Mouse (Mus musculus) ES-Bruce4 (cell line): ENCODE data around the gene Cep128. TPM values are rescaled to one million over a fixed set of nuclear protein-coding genes. Genes with fewer than 3 reads are reported as not detected.
A peak's percentile ranks its signal among the peaks of the same experiment; 100 is the strongest.

Source experiments
- H3K27ac ChIP-seq: 2 replicates; pipeline ENCODE4 v1.5.1; 2012; ENCODE audit warnings: low read length, inconsistent platforms; ENCODE audit not compliant: insufficient read depth
- H3K27me3 ChIP-seq: 2 replicates; pipeline ENCODE4 v1.6.1; 2012; ENCODE audit warnings: mild to moderate bottlenecking, low read length, inconsistent platforms; ENCODE audit not compliant: control insufficient read depth, poor library complexity, insufficient read depth, severe bottlenecking
- H3K36me3 ChIP-seq: 2 replicates; pipeline ENCODE4 v1.6.1; 2012; ENCODE audit warnings: inconsistent platforms, mild to moderate bottlenecking, low read length, moderate library complexity; ENCODE audit not compliant: control insufficient read depth, poor library complexity, insufficient read depth, severe bottlenecking
- H3K4me1 ChIP-seq: one replicate; pipeline ENCODE4 v1.8.1; 2011; ENCODE audit warnings: low read length; ENCODE audit not compliant: control insufficient read depth, insufficient read depth
- H3K4me3 ChIP-seq: 2 replicates; pipeline ENCODE4 v1.5.1; 2011; ENCODE audit warnings: low read depth, mild to moderate bottlenecking, low read length
- H3K9ac ChIP-seq: 2 replicates; pipeline ENCODE4 v1.6.1; 2012; ENCODE audit warnings: low read depth, mild to moderate bottlenecking, inconsistent platforms; ENCODE audit not compliant: poor library complexity, severe bottlenecking
- H3K9me3 ChIP-seq: replicated peaks from 2 replicates; pipeline ENCODE4 v1.6.1; 2012; ENCODE audit warnings: mild to moderate bottlenecking, low read length, inconsistent platforms; ENCODE audit not compliant: control insufficient read depth, poor library complexity, insufficient read depth, severe bottlenecking
- CTCF ChIP-seq: IDR thresholded peaks from one replicate; pipeline ENCODE4 v1.8.1; 2011; ENCODE audit warnings: low read depth, low read length
- EP300 ChIP-seq: IDR thresholded peaks from 2 replicates; pipeline ENCODE4 v1.6.1; 2011; ENCODE audit warnings: low read depth, low read length; ENCODE audit not compliant: insufficient read depth
- POLR2A ChIP-seq: IDR thresholded peaks from one replicate; pipeline ENCODE4 v1.8.1; 2011; ENCODE audit warnings: low read length; ENCODE audit not compliant: insufficient read depth
- polyA plus RNA-seq: library from polyadenylated mRNA; stranded (reverse); fragments of >200 nt; gene quantifications from 2 replicates; pipeline ENCODE4 v1.2.4, GENCODE M21; 2011; ENCODE audit warnings: low read depth; ENCODE audit not compliant: missing spikeins, insufficient read depth, insufficient read length

Cep128 gene
- 15.6 and 18.3 TPM in 2 replicates for polyA plus RNA-seq

GRCm38 (mm10) chr12:91384281-91385017, at the start of gene Cep128, which contains the start of gene Tshr:
TSS of gene Cep128 (minus strand) at chr12:91384409.
TSS of gene Tshr (plus strand) at chr12:91384563.
- peak within 1 kb of the TSS; percentile 75 for H3K4me3 ChIP-seq
- H3K9ac ChIP-seq = peak within 1 kb of the TSS; percentile 35
- no peaks in the 10 kb centered on the region for H3K36me3 ChIP-seq
- H3K27ac ChIP-seq = no peak within 1 kb of the TSS
- no peaks in the 10 kb centered on the region for H3K4me1 ChIP-seq
- TF ChIP-seq CTCF = no peak
- no peak for TF ChIP-seq POLR2A
- no peaks in the 10 kb centered on the region for H3K27me3 ChIP-seq
- H3K9me3 ChIP-seq = no peaks in the 10 kb centered on the region

DNA sequence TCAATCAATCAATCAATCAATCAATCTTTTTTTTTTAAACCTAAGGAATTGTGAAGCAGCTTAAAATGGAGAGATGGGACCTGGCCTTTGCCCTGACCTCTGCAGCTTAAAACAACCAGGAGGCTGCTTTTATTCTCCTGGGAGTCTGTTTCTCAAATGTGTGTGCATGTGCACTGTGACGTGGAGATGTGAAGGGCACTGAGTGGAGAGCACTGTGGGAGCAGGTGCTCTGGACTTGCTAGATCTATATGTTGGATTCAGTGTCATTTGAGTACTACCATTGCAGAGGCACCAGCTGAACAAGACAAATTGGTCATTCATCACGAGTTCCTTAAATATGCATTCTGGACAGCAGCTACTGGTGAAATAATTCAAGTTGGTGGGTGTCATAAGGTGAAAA, 42.9 kb upstream of the Cep128 start:
- Histone ChIP-seq H3K4me3 (no peak overlapping the region), H3K27me3 (no peaks in the 10 kb centered on the region), H3K4me1 (no peaks in the 10 kb centered on the region), H3K27ac (no peak overlapping the region), H3K9ac (no peak overlapping the region), H3K9me3 (no peaks in the 10 kb centered on the region), H3K36me3 (no peaks in the 10 kb centered on the region)
- no peak for TF ChIP-seq EP300
- TF ChIP-seq POLR2A = no peak
- no peak for TF ChIP-seq CTCF

- H3K9ac ChIP-seq = no peak overlapping the region
- TF ChIP-seq POLR2A = no peak
- TF ChIP-seq EP300 = no peak
- TF ChIP-seq CTCF = no peak
- H3K27ac ChIP-seq = no peak overlapping the region
- H3K27me3 ChIP-seq = no peaks in the 10 kb centered on the region
- no peaks in the 10 kb centered on the region for H3K9me3 ChIP-seq
- H3K4me3 ChIP-seq = no peak overlapping the region
- H3K36me3 ChIP-seq = no peaks in the 10 kb centered on the region
- H3K4me1 ChIP-seq = no peaks in the 10 kb centered on the region
Observed at GRCm38 (mm10) chr12:91426499-91426898, 42.3 kb upstream of the Cep128 start.

DNA sequence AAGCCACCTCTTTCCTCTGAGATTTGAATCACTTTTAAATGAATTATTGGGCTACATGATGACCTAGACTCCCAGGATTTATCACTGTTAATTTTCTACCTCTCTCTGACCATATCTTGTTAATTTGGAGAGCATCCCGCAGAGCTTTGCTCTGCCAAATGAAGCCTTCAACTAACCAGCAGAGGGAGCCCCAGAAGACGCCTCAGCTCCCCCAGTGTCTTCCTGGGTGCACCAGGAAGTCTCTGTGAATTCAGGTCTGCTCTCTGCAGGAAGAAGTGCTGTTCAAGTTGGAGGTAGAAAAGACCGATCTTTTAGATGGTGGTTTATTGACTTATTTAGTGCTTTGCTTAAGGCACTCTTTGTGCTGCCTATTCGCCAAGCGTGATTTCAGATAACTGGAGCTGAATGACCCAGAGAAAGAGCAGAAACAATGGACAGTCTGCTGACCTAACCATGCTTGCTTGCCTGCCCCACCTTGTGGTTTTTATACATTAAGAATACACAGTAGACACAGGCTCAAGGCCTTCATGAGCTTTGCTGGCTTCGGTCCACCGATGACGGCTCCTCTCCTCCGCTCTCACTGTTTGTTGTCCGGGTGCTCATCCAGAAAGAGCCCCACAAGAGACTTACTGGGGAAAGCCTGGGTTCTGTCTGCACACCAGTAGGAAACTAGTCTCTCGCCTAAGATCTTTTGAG, 39.1 kb upstream of the Cep128 start:
- TF ChIP-seq EP300 = no peak
- peak; percentile 54 for TF ChIP-seq CTCF
- H3K4me1 ChIP-seq = no peaks in the 10 kb centered on the region
- H3K27ac ChIP-seq = no peak overlapping the region
- no peaks in the 10 kb centered on the region for H3K36me3 ChIP-seq
- H3K9ac ChIP-seq = no peak overlapping the region
- H3K4me3 ChIP-seq = no peak overlapping the region
- H3K9me3 ChIP-seq = no peaks in the 10 kb centered on the region
- no peaks in the 10 kb centered on the region for H3K27me3 ChIP-seq

DNA sequence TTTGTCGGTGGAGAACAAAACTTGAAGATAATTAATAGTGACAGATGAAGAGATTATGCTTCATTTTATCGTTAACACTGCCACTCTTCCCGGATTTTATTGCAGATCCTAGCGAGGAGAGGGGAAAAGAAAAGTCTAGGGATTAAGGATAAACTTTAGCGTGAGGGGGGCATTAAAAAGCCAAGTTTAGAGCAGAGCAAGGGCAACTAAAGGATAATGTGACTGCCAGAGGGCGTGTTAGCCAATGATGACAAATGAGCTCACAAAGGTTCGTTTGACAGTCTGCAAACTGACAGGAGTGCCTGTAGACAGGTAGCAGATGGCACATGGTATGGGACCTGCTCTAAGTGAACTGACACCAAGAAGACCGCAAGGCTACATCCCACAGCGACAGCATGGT, 37.1 kb upstream of the Cep128 start:
- Histone ChIP-seq H3K4me1 (no peaks in the 10 kb centered on the region), H3K9me3 (no peaks in the 10 kb centered on the region), H3K27me3 (no peaks in the 10 kb centered on the region; the same call in 1 of the 2 replicates), H3K27ac (no peak overlapping the region), H3K36me3 (no peaks in the 10 kb centered on the region), H3K9ac (no peak overlapping the region), H3K4me3 (no peak overlapping the region)
- TF ChIP-seq EP300 = no peak
- no peak for TF ChIP-seq CTCF
- TF ChIP-seq POLR2A = no peak

DNA sequence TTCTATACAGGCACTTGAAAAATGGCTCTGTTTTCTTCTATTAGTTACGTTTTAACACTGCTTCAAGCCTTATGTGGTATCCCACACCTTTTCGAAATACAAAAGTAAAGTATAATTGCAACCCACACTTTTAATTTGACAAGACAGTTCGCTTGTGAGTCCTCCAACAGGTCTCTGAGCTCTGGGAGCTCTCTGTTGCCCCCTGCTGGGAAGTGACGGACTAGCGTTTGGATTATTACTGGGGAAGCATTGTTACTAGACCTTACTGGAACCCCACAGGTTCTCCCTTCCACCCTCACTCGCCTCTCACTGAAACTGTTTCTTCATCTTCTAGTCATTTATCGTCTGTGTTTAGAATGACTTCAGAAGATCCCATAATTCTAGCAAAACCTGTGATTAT, 34.6 kb upstream of the Cep128 start:
- Histone ChIP-seq H3K9ac (no peak overlapping the region), H3K4me3 (no peak overlapping the region)
- TF ChIP-seq POLR2A = no peak
- peak; percentile 67 for TF ChIP-seq CTCF

More for the DNA sequence above, 34.6 kb upstream of the Cep128 start:
- H3K9me3 ChIP-seq = no peaks in the 10 kb centered on the region
- no peak overlapping the region for H3K27ac ChIP-seq
- no peaks in the 10 kb centered on the region for H3K36me3 ChIP-seq
- H3K4me1 ChIP-seq = no peaks in the 10 kb centered on the region
- H3K27me3 ChIP-seq = no peaks in the 10 kb centered on the region; the same call in 1 of the 2 replicates
